Mouse (Mus musculus) spleen, adult 2 months (tissue): ENCODE results near the gene Gm37240.

ENCODE experiments used
- CTCF ChIP-seq: fragments of 200-500 bp; IDR thresholded peaks from 2 replicates; pipeline ENCODE4 v1.5.1; 2011; ENCODE audit warnings: mild to moderate bottlenecking, inconsistent platforms; ENCODE audit not compliant: insufficient read depth, insufficient read length, insufficient replicate concordance; ENCODE audit errors: extremely low read depth
- POLR2A ChIP-seq: fragments of 200-500 bp; IDR thresholded peaks from 2 replicates; pipeline ENCODE4 v1.6.1; 2011; ENCODE audit warnings: low read depth, low read length, inconsistent platforms

- TF ChIP-seq POLR2A = no peak
- TF ChIP-seq CTCF = no peak
These were observed 684.6 kb downstream of the Gm37240 start for GRCm38 (mm10) chr3:85202726-85203125.
